Mouse (Mus musculus) hindlimb bud, embryonic 11.5 days (tissue): ENCODE data around the gene Orc1.

Experiments
- DNase-seq: peaks from one replicate; pipeline ENCODE4 v3.0.0-alpha.2; 2012; ENCODE audit warnings: low read depth, low spot score; ENCODE audit errors: extremely low spot score

The Orc1 gene

GRCm38 (mm10) chr4:108634696-108635095 lies 55.5 kb downstream of the Orc1 start:
- no peak for DNase-seq

GRCm38 (mm10) chr4:108635101-108635500 lies 55.9 kb downstream of the Orc1 start:
- DNase-seq = no peak

- no peak for DNase-seq
These were observed 58.5 kb downstream of the Orc1 start for GRCm38 (mm10) chr4:108637721-108638120.

GRCm38 (mm10) chr4:108638752-108639151 lies 59.5 kb downstream of the Orc1 start:
- no peak for DNase-seq

- DNase-seq = no peak
These were observed 85.2 kb downstream of the Orc1 start for GRCm38 (mm10) chr4:108664407-108664806.
